Mouse (Mus musculus) liver, embryonic 12.5 days (tissue): ENCODE results near the gene Cib4. TPM values are rescaled to one million over a fixed set of nuclear protein-coding genes. Genes with fewer than 3 reads are reported as not detected.

Experiments
- ATAC-seq: fragments of 200-750 bp; cut with Nextera tagmentation; 2 replicates; pipeline ENCODE4 v1.8.0; 2017; ENCODE audit warnings: moderate number of reproducible peaks, mild to moderate bottlenecking, moderate library complexity
- H3K27ac ChIP-seq: fragments of 300-500 bp; sonication (generic); 2 replicates; pipeline ENCODE4 v1.5.1; 2016; ENCODE audit warnings: mild to moderate bottlenecking
- H3K27me3 ChIP-seq: fragments of 300-500 bp; sonication (generic); replicated peaks from 2 replicates; pipeline ENCODE4 v1.6.1; 2016; ENCODE audit warnings: mild to moderate bottlenecking, moderate library complexity
- H3K36me3 ChIP-seq: fragments of 300-500 bp; sonication (generic); 2 replicates; pipeline ENCODE4 v1.6.1; 2016; ENCODE audit warnings: mild to moderate bottlenecking, moderate library complexity
- H3K4me1 ChIP-seq: fragments of 300-500 bp; sonication (generic); 2 replicates; pipeline ENCODE4 v1.6.1; 2016
- H3K4me2 ChIP-seq: fragments of 300-500 bp; sonication (generic); 2 replicates; pipeline ENCODE4 v1.6.1; 2016; ENCODE audit warnings: mild to moderate bottlenecking, moderate library complexity
- H3K4me3 ChIP-seq: fragments of 300-500 bp; sonication (generic); 2 replicates; pipeline ENCODE4 v1.5.1; 2016; ENCODE audit warnings: mild to moderate bottlenecking, moderate library complexity
- H3K9ac ChIP-seq: fragments of 300-500 bp; sonication (generic); 2 replicates; pipeline ENCODE4 v1.6.1; 2016; ENCODE audit warnings: mild to moderate bottlenecking, moderate library complexity
- H3K9me3 ChIP-seq: fragments of 300-500 bp; sonication (generic); replicated peaks from 2 replicates; pipeline ENCODE4 v1.6.1; 2016; ENCODE audit warnings: mild to moderate bottlenecking, moderate library complexity
- WGBS: fragments of 180-500 bp; shearing (Covaris S2); methylation state at CpG from one replicate; pipeline ENCODE4 v1.1.7; 2016; ENCODE audit not compliant: insufficient replicate concordance; 5-methylcytosine and 5-hydroxymethylcytosine counted together
- polyA plus RNA-seq: library from polyadenylated mRNA; unstranded; fragments of >200 nt; fragmentation: Nextera tagmentation; extraction: Ambion mirVana; gene quantifications from 2 replicates; pipeline ENCODE4 v1.2.1, GENCODE M21; 2016

Gene Cib4
- polyA plus RNA-seq, 1 experiment from 2014 or later, result not detected

DNA sequence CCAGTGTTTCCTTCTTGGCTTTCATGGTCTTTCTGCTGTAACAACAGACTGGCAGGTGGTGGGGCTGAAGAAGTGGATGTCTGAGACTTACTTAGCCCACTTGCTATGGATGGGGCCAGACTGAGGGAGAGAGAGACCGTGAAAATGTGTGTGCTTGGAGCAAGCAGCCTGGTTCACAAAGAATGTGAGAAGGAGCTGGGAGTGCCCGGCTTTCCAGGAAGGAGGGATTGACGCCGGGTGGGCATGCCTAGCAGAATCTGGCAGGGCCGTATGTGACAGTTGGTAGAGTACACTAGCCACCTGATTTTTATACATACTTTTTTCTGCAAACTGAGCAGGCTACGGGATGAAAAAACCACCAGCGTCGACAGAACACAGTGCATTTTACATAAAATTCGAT is 79.3 kb downstream of the Cib4 start:
- no peak overlapping the region for H3K4me2 ChIP-seq
- H3K4me3 ChIP-seq, result no peak overlapping the region
- peaks cover 65% of the 10 kb centered on the region for H3K27me3 ChIP-seq
- H3K27ac ChIP-seq, result no peak overlapping the region
- H3K36me3 ChIP-seq, result no peaks in the 10 kb centered on the region
- no peak for ATAC-seq
- no peaks in the 10 kb centered on the region for H3K9me3 ChIP-seq
- 44% methylated on average over 9 of the region's 9 CpGs for WGBS
- H3K4me1 ChIP-seq, result no peaks in the 10 kb centered on the region
- H3K9ac ChIP-seq, result no peak overlapping the region

DNA sequence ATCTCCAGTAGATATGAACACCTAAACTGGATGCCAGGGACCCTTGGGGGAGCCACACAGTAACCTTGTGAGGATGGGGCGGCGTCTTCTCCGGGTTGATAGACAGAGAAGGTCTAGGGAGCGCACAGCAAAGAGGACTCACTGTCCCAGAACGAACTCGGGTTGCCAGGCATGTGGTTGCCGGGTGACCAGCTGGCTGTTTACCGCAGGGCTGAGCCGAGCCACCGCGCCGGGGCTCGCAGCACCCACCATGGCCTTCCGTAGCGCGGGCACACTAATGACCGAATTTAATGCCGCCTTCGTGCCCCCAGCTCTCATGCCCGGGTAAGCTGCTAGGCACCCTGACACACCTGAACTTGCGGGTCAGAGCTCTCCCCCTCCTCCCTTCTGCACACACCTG is 79.8 kb downstream of the Cib4 start, which contains the start of gene 1700001C02Rik:
TSS of gene 1700001C02Rik (plus strand) at position 187 of the 400 bp plus-strand sequence.
- Histone ChIP-seq H3K4me3 (no peak within 1 kb of the TSS), H3K9ac (no peak within 1 kb of the TSS), H3K27ac (no peak within 1 kb of the TSS), H3K27me3 (peaks cover 69% of the 10 kb centered on the region), H3K9me3 (no peaks in the 10 kb centered on the region), H3K4me1 (no peaks in the 10 kb centered on the region), H3K36me3 (no peaks in the 10 kb centered on the region), H3K4me2 (no peak within 1 kb of the TSS)
- WGBS, result 29% methylated on average over 21 of the region's 21 CpGs
- ATAC-seq, result no peak

DNA sequence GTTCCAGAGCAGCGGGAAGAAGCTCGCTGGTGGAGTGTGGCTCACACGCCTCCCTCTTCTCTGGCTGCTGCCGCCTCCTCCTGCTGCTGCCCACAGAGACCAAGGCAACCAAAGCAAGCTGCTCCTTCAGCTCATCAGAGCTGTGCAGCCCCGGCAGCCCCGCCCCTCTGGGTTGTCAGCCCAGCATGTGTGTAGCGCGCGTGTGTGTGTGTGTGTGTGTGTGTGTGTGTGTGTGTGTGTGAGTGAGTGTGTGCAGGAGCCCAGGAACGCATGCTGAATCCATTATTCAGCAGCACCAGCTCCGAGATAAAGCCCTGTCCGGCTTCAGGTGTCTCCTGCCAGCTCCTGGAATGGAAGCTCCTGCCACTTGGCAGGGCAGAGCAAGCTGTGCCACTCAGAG is 83.8 kb downstream of the Cib4 start, which contains the start of gene Otof:
TSS of gene Otof (minus strand) at position 112 of the 400 bp plus-strand sequence.
- Histone ChIP-seq H3K36me3 (no peaks in the 10 kb centered on the region), H3K4me1 (no peaks in the 10 kb centered on the region), H3K4me3 (no peak within 1 kb of the TSS), H3K27me3 (peaks cover 72% of the 10 kb centered on the region), H3K9me3 (no peaks in the 10 kb centered on the region), H3K9ac (no peak within 1 kb of the TSS), H3K27ac (no peak within 1 kb of the TSS), H3K4me2 (no peak within 1 kb of the TSS)
- ATAC-seq, result no peak
- WGBS, result 30% methylated on average over 12 of the region's 12 CpGs

DNA sequence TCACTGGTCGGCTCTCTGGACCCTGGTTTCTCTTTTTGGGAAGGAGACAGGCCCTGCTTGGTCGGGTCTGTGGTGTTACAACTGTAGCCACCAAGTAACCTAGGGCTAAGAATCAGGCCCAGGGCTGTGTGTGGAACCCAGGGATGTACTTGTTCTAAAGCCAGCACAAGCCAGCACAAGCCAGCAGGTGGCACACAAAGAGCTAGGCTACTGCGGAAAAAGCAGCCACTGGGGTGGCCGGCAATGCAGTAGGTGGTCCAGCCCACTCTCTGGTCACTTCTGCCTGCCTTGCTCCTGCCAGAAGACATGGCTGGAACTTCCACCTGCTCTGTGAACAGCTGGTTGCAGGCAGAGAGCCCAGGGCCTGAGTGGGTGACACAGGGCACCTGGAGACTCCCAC is 85.5 kb downstream of the Cib4 start:
- Histone ChIP-seq H3K36me3 (no peaks in the 10 kb centered on the region), H3K27me3 (peaks cover 62% of the 10 kb centered on the region), H3K9ac (no peak overlapping the region), H3K4me3 (no peak overlapping the region), H3K4me1 (no peaks in the 10 kb centered on the region), H3K27ac (no peak overlapping the region), H3K9me3 (no peaks in the 10 kb centered on the region), H3K4me2 (no peak overlapping the region)
- ATAC-seq, result no peak
- 33% methylated on average over 4 of the region's 4 CpGs for WGBS

DNA sequence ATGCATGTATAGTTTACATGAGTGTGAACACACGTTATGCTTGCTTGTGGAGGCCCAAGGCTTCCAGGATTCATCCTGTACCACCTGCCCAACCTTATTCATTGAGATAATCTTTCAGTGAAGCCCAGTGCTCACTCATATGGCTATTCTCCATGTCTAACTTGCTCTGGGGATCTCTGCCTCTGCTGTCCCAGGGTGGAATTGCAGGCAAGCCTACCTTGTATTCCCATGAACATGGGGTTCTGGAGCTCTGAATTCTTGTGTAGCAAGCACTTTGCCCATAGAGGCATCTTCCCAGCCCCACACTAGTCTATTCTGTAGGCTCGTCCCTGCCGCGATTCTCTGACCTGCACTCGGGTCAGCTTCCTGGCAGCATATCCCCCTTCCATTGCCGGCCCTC is 89.6 kb downstream of the Cib4 start:
- H3K27ac ChIP-seq, result no peak overlapping the region
- no peak overlapping the region for H3K4me3 ChIP-seq
- no peak overlapping the region for H3K4me2 ChIP-seq
- no peaks in the 10 kb centered on the region for H3K4me1 ChIP-seq
- ATAC-seq, result no peak
- H3K9me3 ChIP-seq, result no peaks in the 10 kb centered on the region
- peaks cover 32% of the 10 kb centered on the region for H3K27me3 ChIP-seq
- H3K36me3 ChIP-seq, result no peaks in the 10 kb centered on the region
- WGBS, result 37% methylated on average over 6 of the region's 6 CpGs
- no peak overlapping the region for H3K9ac ChIP-seq

DNA sequence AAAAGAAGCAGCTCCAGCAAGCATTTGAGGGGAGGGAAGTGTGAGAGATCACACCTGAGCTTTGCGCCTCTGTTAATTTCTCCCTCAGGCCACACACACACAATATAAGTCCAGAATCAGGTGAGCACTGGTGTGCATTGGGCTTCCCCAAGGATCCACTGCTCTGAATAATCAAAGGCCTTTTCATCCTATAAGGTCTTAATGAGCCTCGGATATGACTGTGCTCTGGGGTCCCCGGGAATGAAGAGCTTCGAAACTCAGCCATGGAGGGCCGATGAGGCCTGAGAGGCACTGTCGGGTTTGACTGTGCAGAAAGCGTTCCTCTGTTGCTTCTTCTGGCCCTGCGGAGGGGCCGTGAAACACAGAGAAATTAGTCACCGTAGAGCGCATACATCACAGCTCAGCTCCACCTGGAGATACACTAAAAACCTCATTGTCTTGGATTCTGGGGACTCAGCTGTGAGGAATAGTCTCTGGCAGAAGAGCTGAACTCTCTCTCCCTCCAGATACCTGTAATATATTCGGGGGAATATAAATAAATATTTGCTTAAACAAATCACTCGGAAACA is 101.2 kb downstream of the Cib4 start:
- no peak for ATAC-seq
- H3K36me3 ChIP-seq, result no peaks in the 10 kb centered on the region
- 75% methylated on average over 13 of the region's 13 CpGs for WGBS

DNA sequence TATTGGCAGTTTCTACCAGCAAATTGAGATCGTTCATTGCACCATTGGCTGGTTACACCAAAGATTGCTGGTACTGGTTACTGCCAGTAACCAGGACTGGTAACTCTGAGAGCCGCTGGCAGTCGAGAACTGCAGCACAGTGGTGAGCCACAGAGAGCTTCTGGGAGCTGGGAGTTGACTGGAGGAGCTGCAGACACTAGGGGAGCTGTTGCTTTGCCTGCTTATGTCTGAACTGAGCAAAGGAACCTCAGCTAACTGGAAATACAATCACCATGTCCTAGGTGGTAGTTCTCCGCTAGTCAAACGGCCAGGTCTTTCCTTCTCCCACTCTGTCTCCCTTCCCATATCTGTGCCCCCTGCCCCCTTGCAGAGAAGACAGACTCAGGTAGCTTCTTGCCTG is 103.4 kb downstream of the Cib4 start:
- Histone ChIP-seq H3K4me1 (no peaks in the 10 kb centered on the region), H3K9ac (no peak overlapping the region), H3K36me3 (no peaks in the 10 kb centered on the region), H3K9me3 (no peaks in the 10 kb centered on the region), H3K27ac (no peak overlapping the region), H3K27me3 (no peaks in the 10 kb centered on the region), H3K4me2 (no peak overlapping the region), H3K4me3 (no peak overlapping the region)
- no peak for ATAC-seq
- WGBS, result 48% methylated on average over 5 of the region's 5 CpGs

More for the DNA sequence above, 101.2 kb downstream of the Cib4 start:
- Histone ChIP-seq H3K4me3 (no peak overlapping the region), H3K27ac (no peak overlapping the region), H3K9ac (no peak overlapping the region), H3K9me3 (no peaks in the 10 kb centered on the region), H3K27me3 (no peaks in the 10 kb centered on the region), H3K4me2 (no peak overlapping the region), H3K4me1 (no peaks in the 10 kb centered on the region)

DNA sequence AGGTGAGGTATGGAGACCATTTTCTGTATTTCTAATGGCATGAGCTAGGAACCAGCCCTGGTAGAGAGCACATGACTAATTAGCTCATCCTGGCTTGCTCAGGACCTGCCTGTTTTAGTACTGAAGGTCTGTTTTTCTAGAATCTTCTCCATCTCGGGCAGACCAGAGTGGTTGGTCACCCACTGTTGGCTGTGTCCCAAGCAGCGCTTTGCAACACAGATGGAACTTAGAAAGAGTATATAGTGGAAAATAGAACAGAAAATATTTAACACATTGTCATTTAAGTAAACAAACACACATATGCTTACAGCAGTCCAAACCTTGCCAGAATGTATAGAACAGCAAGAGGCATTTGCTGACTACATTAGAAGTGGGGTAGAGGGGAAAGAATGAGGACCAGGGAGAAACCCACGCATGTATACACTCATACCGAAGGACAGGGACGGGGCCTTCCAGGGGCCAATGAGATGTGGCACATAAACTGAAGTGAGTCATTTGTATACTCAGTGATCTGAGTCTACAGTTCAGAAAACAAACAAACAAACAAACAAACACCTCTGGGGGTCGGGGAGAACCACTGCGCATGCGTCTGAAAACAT is 105.2 kb downstream of the Cib4 start:
- WGBS, result 75% methylated on average over 8 of the region's 8 CpGs
- Histone ChIP-seq H3K27me3 (no peaks in the 10 kb centered on the region; the same call in 1 of the 2 replicates), H3K4me1 (no peaks in the 10 kb centered on the region), H3K27ac (no peak overlapping the region), H3K9ac (no peak overlapping the region), H3K36me3 (no peaks in the 10 kb centered on the region), H3K4me2 (no peak overlapping the region), H3K4me3 (no peak overlapping the region), H3K9me3 (no peaks in the 10 kb centered on the region)
- no peak for ATAC-seq

DNA sequence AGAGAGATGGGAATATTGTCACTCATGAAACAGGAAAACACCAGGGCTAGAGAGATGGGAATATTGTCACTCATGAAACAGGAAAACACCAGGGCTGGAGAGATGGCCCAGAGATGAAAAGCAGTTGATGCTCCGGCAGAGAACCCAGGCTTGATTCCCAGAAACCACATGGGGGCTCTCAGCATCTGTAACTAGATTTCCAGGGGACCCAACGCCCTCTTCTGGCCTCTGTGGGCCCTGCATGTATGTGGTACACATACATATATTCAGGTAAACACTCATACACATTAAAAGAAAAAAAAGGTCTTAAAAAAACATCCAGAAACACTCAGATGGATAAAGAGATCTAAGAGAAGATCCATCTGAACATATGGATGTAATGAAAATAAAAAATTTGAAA is 106.7 kb downstream of the Cib4 start:
- no peak overlapping the region for H3K27ac ChIP-seq
- no peak overlapping the region for H3K9ac ChIP-seq
- no peak for ATAC-seq

More for the DNA sequence above, 106.7 kb downstream of the Cib4 start:
- no peaks in the 10 kb centered on the region for H3K36me3 ChIP-seq
- H3K4me2 ChIP-seq, result no peak overlapping the region
- WGBS, result 23% methylated on average over 2 of the region's 2 CpGs
- H3K27me3 ChIP-seq, result no peaks in the 10 kb centered on the region; the same call in 1 of the 2 replicates
- no peak overlapping the region for H3K4me3 ChIP-seq
- no peaks in the 10 kb centered on the region for H3K9me3 ChIP-seq
- H3K4me1 ChIP-seq, result no peaks in the 10 kb centered on the region

Other genes with a start within 250 kb of the Cib4 start
- gene Otof, start 83.9 kb downstream of the Cib4 start, polyA plus RNA-seq, result 0.02 TPM in 1 of 2 replicates, not detected in the other
- gene 1700001C02Rik, start 79.8 kb downstream of the Cib4 start, polyA plus RNA-seq, result not detected in 2 replicates
- gene Kcnk3, start 42.3 kb upstream of the Cib4 start, polyA plus RNA-seq, result 0.08 and 0.26 TPM in 2 replicates
- 10.3 and 12.1 TPM in 2 replicates for gene Slc35f6, start 102.1 kb upstream of the Cib4 start, polyA plus RNA-seq
- gene Cenpa, start 120.9 kb upstream of the Cib4 start, polyA plus RNA-seq, result 259 and 265 TPM in 2 replicates
- 0.20 and 0.36 TPM in 2 replicates for gene Dpysl5, start 165.7 kb upstream of the Cib4 start, polyA plus RNA-seq